Mouse (Mus musculus): ENCODE measurements at regions not wholly inside any gene's neighbourhood (a gene's known extent, or its start where the extent isn't known, plus 50 kb on each side); places are given as distances from the start of the nearest gene placed in this dataset.

DNA sequence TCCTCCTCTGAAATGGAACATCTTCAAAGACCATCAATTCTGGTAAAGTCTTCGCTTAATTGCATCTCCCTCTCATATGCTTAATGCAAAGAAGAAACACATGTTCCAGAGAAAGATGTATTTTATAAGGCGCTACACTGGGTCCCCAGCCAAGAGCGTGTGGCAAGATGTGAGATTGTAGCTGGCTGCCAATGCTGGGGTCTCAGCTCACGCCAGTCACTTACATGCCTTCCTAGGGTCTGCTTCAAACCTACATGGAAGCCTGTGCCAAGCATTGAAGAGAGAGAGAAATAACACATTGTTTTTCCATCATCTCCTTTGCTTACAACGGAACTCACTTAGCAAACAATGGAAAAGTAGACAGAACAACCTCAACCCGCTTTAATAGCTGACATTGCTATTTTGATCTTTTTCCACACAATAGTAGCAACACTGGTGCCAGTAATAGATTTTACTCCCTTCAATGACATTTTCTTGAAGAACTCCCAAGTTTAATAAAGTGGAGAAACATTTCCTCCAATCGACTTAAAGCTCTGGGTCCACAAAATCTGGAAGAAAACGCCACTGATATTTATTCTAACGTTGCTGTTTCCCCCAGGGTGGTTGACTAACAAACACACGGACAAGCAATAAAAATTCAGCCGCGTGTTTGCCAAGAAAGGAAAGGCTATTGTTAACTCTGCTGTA lies 195.1 kb downstream of the Spata18 start:
- Histone ChIP-seq H3K4me2 (no peak overlapping the region), H3K27ac (ENCODE audit: poor library complexity, severe bottlenecking) (no peak overlapping the region), H3K36me3 (no peaks in the 10 kb centered on the region), H3K27me3 (replicated peaks) (no peaks in the 10 kb centered on the region; the same call in 1 of the 2 replicates), H3K9ac (no peak overlapping the region), H3K4me3 (no peak overlapping the region), H3K9me3 (replicated peaks) (no peaks in the 10 kb centered on the region; the same call in 1 of the 2 replicates), H3K4me1 (replicated peaks) (no peaks in the 10 kb centered on the region)
- WGBS: 84% methylated on average over 12 of the region's 12 CpGs
- ATAC-seq (ENCODE audit: insufficient number of reproducible peaks, low FRiP score): no peak

DNA sequence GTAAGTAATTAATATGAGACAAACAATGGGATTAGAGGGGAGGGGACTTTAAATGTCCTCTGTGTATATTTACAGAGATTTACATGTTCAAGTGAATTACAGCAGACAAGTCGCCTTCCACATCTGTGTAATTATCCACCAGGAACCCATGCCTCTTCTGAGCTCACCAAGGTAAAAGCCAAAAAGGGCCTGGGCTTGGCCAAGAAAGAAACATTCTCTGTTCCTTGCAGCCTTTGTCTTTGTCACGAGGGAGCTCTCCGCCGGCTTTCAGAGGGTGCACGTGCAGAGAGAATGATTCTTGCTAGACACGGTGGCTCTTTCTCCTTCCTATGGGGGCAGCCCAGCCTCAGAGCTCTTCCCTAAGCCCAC lies 195.6 kb downstream of the Spata18 start:
- H3K4me3 ChIP-seq: no peak overlapping the region
- H3K9me3 ChIP-seq (replicated peaks): no peaks in the 10 kb centered on the region; the same call in 1 of the 2 replicates
- no peak for ATAC-seq (ENCODE audit: insufficient number of reproducible peaks, low FRiP score)
- H3K27me3 ChIP-seq (replicated peaks): no peaks in the 10 kb centered on the region; the same call in 1 of the 2 replicates
- peaks cover 3% of the 10 kb centered on the region; the same call in 1 of the 2 replicates for H3K4me1 ChIP-seq (replicated peaks)
- H3K27ac ChIP-seq (ENCODE audit: poor library complexity, severe bottlenecking): no peak overlapping the region
- H3K36me3 ChIP-seq: no peaks in the 10 kb centered on the region
- WGBS: 79% methylated on average over 6 of the region's 6 CpGs
- no peak overlapping the region for H3K9ac ChIP-seq
- H3K4me2 ChIP-seq: no peak overlapping the region

DNA sequence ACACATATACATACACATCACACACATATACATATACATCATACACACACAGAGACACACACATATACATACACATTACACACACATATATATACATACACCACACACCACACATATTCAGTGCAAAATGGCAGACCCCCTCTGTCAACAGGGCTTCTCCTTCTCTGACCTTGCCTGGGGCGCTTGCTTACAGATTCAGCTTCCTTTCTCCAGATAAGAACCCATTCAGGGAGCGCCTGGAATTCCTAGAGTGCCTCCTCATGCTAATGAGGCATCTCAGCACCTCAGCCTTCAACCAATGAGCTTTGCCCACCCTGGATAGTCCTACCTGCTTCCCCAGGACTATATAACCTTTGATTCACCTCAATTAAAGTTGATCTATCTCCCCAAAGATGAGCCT lies 200.3 kb downstream of the Spata18 start:
- Histone ChIP-seq H3K36me3 (no peaks in the 10 kb centered on the region), H3K27me3 (replicated peaks) (peaks cover 4% of the 10 kb centered on the region; the same call in 1 of the 2 replicates), H3K9ac (no peak overlapping the region), H3K4me2 (no peak overlapping the region), H3K4me3 (no peak overlapping the region), H3K4me1 (replicated peaks) (peaks cover 3% of the 10 kb centered on the region; the same call in 1 of the 2 replicates), H3K27ac (ENCODE audit: poor library complexity, severe bottlenecking) (no peak overlapping the region), H3K9me3 (replicated peaks) (no peaks in the 10 kb centered on the region; the same call in 1 of the 2 replicates)
- ATAC-seq (ENCODE audit: insufficient number of reproducible peaks, low FRiP score): no peak
- 20% methylated on average over 2 of the region's 2 CpGs for WGBS

DNA sequence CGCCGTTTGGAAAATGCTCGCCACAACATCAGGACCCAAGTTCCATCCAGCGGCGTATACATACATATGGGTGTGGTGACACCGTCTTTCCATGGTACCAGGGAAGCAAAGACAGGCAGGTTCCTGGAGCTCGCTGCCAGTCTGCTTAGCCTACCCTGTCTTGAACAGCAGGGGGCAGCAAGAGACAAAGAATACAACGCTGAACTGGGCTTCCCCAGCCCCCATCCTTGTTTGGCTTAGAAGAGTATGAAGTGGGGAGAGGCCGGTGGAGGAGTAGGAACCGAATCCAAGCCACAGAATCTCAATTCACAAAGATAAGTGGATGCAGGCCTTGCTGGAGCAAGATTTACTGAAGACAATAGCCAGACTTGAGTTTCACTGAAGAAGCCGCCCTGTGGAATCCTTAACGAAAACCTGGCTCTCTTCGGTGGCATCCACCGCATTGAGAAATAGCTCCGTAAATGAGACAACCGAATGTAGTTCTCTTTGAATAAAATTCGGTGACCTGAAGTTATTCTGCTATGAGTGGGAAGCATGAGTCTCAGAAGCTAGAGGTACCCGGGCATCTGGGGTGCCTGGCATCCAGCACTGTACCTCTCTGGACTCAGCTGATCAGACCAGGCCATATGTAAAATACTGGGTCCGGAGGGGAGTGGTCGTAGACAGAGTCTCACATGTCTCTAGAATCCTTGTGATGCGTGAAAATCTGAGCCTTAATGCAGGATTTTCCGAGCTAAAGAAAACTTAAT lies 203.0 kb downstream of the Spata18 start:
- Histone ChIP-seq H3K36me3 (no peaks in the 10 kb centered on the region), H3K9me3 (replicated peaks) (no peaks in the 10 kb centered on the region; the same call in 1 of the 2 replicates), H3K4me1 (replicated peaks) (peaks cover 3% of the 10 kb centered on the region; the same call in 1 of the 2 replicates), H3K9ac (no peak overlapping the region), H3K4me3 (no peak overlapping the region), H3K4me2 (peak overlapping the region; percentile 11; the same call in 1 of the 2 replicates), H3K27ac (ENCODE audit: poor library complexity, severe bottlenecking) (no peak overlapping the region), H3K27me3 (replicated peaks) (peaks cover 4% of the 10 kb centered on the region; the same call in 1 of the 2 replicates)
- ATAC-seq (ENCODE audit: insufficient number of reproducible peaks, low FRiP score): peak; percentile 59; the same call in 1 of the 2 replicates
- WGBS: 43% methylated on average over 22 of the region's 22 CpGs

DNA sequence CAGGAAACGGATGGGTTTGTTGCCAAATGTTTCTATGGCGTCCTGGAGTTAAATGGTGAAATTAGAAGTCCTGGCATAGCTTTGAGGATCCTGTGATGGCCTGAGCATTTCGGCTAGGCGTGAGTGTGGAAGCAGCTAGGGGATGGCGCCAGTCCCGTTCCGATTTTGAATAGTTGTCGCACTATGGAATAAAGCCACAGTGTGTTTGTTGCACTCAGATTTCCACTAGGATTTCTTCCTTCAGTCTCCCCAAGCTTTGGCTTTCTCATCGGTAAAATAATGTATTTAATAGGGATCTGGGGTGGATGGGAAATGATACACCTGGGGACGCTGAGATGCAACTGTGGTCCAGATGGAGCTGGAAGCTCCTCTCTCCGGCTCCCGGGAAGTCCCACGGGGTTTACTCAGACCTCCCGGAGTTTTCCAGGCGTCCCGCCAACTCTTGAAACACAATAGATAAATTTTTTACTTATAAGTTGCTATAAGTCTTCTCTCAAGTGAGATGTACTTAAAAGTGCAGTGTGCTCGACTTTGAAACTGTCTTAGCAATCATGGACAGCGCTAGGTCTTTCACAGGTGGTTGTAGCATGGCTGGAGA lies 203.7 kb downstream of the Spata18 start:
- no peak for ATAC-seq (ENCODE audit: insufficient number of reproducible peaks, low FRiP score)
- H3K27ac ChIP-seq (ENCODE audit: poor library complexity, severe bottlenecking): no peak overlapping the region
- H3K4me3 ChIP-seq: no peak overlapping the region
- H3K4me1 ChIP-seq (replicated peaks): peaks cover 3% of the 10 kb centered on the region; the same call in 1 of the 2 replicates
- no peaks in the 10 kb centered on the region for H3K36me3 ChIP-seq
- peaks cover 4% of the 10 kb centered on the region; the same call in 1 of the 2 replicates for H3K27me3 ChIP-seq (replicated peaks)
- 72% methylated on average over 18 of the region's 18 CpGs for WGBS
- no peak overlapping the region for H3K4me2 ChIP-seq
- no peaks in the 10 kb centered on the region; the same call in 1 of the 2 replicates for H3K9me3 ChIP-seq (replicated peaks)
- H3K9ac ChIP-seq: no peak overlapping the region

DNA sequence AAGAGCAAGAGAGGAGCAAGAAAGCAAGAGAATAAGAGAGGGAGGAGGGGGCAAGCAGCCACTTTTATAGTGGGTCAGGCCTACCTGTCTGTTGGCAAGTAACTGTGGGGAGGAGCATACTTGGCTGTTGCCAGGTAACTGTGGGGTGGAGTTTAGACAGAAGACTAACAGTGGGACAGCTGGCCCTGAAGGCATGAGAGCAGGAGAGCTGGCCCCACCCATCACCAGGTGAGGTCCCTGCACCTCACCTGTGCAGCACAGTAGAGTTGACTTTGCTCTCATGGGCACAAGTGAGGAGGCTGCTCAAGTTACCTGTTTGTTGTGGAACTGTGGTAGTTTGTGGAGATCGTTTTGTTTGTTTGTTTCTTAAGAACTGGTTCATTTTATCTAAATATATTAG lies 208.1 kb downstream of the Spata18 start:
- Histone ChIP-seq H3K4me3 (no peak overlapping the region), H3K9me3 (replicated peaks) (0 out of 2 replicates have a peak, but pooled peaks cover 3% of the 10 kb centered on the region)

DNA sequence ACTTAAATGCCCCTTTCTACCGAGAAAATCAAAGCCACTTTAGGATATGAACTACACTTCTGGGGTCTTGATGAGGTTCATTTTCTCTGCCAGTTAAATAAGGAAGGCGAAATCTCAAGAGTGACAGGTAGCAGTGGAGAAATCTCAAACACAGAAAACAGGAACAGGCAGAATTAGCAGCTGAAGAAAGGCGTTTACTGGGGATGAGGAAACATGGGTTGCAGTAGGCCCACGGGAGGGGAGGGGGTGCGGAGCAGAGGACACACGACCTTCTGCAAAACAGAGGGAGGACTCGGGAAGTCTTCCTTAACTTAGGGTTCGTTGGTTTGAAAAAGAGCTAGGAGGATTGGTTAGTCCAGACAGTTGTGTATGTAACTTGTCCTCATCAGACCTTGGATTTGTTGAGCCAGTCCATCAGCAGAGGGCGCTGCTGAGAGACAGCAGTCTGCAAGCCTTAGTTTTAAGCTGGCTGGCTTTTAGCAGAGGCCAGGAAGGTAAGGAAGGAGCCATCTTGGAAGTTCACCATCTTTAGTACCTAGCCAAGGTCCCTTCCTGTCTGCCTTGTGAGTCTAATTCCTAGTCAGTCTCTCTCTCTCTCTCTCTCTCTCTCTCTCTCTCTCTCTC lies 204.0 kb downstream of the Usp46 start:
- Histone ChIP-seq H3K9me3 (replicated peaks) (0 out of 2 replicates have a peak, but pooled peaks cover 3% of the 10 kb centered on the region), H3K27ac (ENCODE audit: poor library complexity, severe bottlenecking) (no peak overlapping the region), H3K27me3 (replicated peaks) (no peaks in the 10 kb centered on the region), H3K4me1 (replicated peaks) (no peaks in the 10 kb centered on the region), H3K4me3 (no peak overlapping the region), H3K36me3 (no peaks in the 10 kb centered on the region), H3K4me2 (no peak overlapping the region), H3K9ac (no peak overlapping the region)
- WGBS: 73% methylated on average over 9 of the region's 9 CpGs
- no peak for ATAC-seq (ENCODE audit: insufficient number of reproducible peaks, low FRiP score)

More for the DNA sequence above, 208.1 kb downstream of the Spata18 start:
- Histone ChIP-seq H3K4me1 (replicated peaks) (no peaks in the 10 kb centered on the region), H3K27me3 (replicated peaks) (no peaks in the 10 kb centered on the region), H3K27ac (ENCODE audit: poor library complexity, severe bottlenecking) (no peak overlapping the region), H3K9ac (no peak overlapping the region), H3K36me3 (no peaks in the 10 kb centered on the region), H3K4me2 (no peak overlapping the region)
- WGBS: 77% methylated on average over 1 of the region's 1 CpGs
- no peak for ATAC-seq (ENCODE audit: insufficient number of reproducible peaks, low FRiP score)

DNA sequence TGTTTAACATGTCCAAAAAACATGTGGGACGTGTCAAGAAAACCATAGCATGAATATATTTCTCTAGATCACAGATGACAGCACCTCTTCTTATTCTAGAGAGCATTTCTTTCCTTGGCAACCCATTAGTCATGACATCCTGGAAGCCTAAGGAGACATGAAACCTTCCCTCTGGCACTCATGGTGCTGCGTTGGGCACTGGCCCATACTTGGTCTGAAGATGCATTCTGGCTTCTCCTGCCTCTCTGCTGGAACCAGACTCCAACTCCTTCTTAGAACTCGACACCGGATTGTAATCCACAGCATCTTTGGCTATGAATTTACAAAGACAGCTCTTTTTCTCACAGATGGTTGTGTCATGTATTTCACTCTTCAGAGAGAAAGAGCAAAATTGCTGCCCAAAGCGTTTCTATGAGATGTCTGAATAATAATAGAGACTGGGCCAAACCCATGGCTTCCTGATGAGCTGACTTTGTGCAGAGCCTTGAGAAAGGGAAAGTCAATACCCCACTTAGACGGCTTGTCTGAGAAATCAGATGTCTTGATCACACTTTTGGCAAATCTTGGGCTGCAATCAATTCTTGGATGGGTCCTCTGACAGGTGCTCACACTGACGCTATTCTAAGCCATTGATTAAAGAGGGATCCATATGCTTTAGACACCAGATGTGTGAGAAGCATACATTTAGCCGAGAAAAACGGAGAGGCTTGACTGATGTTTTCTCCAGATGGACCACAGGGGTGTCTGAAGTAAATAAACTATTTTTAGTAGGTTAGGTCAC lies 195.4 kb downstream of the Usp46 start:
- Histone ChIP-seq H3K9ac (no peak overlapping the region), H3K27ac (ENCODE audit: poor library complexity, severe bottlenecking) (no peak overlapping the region), H3K4me3 (no peak overlapping the region), H3K4me1 (replicated peaks) (0 out of 2 replicates have a peak, but pooled peaks cover 3% of the 10 kb centered on the region), H3K36me3 (no peaks in the 10 kb centered on the region), H3K9me3 (replicated peaks) (no peaks in the 10 kb centered on the region), H3K27me3 (replicated peaks) (no peaks in the 10 kb centered on the region), H3K4me2 (no peak overlapping the region)
- 73% methylated on average over 9 of the region's 9 CpGs for WGBS
- ATAC-seq (ENCODE audit: insufficient number of reproducible peaks, low FRiP score): no peak

DNA sequence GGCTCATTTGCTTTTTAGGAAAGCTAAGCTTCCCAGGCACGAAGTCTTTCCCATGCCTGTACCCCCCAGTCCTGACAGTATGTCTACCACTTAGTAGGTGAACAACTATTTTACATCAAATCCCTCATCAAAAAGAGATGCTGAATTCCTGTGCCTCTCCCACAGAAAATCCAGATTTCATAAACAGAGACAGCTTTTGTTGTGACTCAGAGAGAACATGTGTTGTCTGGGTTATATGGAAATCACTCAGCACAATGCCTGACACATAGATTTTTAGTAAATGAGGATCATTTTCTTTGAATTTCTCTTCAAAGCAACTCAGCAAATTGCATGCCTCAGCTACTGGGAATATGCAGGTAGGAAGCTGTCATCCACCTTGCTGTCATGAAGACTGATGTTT lies 193.5 kb downstream of the Usp46 start:
- Histone ChIP-seq H3K4me1 (replicated peaks) (0 out of 2 replicates have a peak, but pooled peaks cover 3% of the 10 kb centered on the region), H3K9me3 (replicated peaks) (no peaks in the 10 kb centered on the region), H3K27me3 (replicated peaks) (no peaks in the 10 kb centered on the region), H3K36me3 (no peaks in the 10 kb centered on the region), H3K4me3 (no peak overlapping the region), H3K27ac (ENCODE audit: poor library complexity, severe bottlenecking) (no peak overlapping the region), H3K4me2 (no peak overlapping the region), H3K9ac (no peak overlapping the region)
- no peak for ATAC-seq (ENCODE audit: insufficient number of reproducible peaks, low FRiP score)
- 66% methylated on average over 1 of the region's 1 CpGs for WGBS

DNA sequence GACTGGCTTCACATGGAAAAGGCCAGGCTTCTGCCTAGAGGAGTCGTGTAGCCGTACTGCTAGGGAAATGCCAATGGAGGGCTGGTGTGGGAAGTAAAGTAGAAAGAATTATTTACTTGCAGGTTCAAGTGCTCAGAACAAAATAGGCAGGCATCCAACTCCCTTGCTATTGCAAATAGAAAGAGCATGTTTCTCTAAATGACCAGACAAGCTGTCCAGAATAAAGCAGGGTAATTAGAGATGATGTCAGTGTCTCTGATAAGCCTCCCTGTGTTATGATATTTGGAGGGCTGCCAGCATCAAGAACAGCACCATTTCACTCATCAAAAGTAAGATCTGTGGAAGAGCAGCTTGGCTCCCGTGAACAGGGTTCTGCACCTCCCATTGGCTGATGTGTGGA lies 192.4 kb downstream of the Usp46 start:
- no peaks in the 10 kb centered on the region for H3K36me3 ChIP-seq
- no peak overlapping the region for H3K4me3 ChIP-seq
- no peaks in the 10 kb centered on the region for H3K27me3 ChIP-seq (replicated peaks)
- ATAC-seq (ENCODE audit: insufficient number of reproducible peaks, low FRiP score): no peak
- WGBS: 50% methylated on average over 3 of the region's 3 CpGs
- no peaks in the 10 kb centered on the region for H3K9me3 ChIP-seq (replicated peaks)
- no peak overlapping the region for H3K27ac ChIP-seq (ENCODE audit: poor library complexity, severe bottlenecking)
- 0 out of 2 replicates have a peak, but pooled peaks cover 4% of the 10 kb centered on the region for H3K4me1 ChIP-seq (replicated peaks)
- H3K9ac ChIP-seq: no peak overlapping the region
- no peak overlapping the region for H3K4me2 ChIP-seq

Measured in heart, embryonic 12.5 days (tissue).